Mouse (Mus musculus): ENCODE data around the gene Unc5c. TPM values are rescaled to one million over a fixed set of nuclear protein-coding genes. Genes with fewer than 3 reads are reported as not detected.

Unc5c gene
- polyA plus RNA-seq, 1 experiment = 6.0 TPM

GRCm38 (mm10) chr3:141593249-141593648 lies 128.2 kb downstream of the Unc5c start:
- Histone ChIP-seq H3ac (ENCODE audit: control insufficient read depth, insufficient read length, low read depth) (no peak overlapping the region), H3K36me3 (ENCODE audit: control insufficient read depth, insufficient read depth) (no peaks in the 10 kb centered on the region), H3K27me3 (ENCODE audit: control insufficient read depth, insufficient read depth, insufficient read length) (no peaks in the 10 kb centered on the region), H3K79me3 (ENCODE audit: low read depth) (no peaks in the 10 kb centered on the region), H3K79me2 (ENCODE audit: control insufficient read depth, insufficient read depth) (no peaks in the 10 kb centered on the region), H3K4me3 (ENCODE audit: insufficient read depth, poor library complexity, severe bottlenecking) (no peak overlapping the region)
- no peak for TF ChIP-seq CTCF (IDR thresholded peaks at IDR 0.05; ENCODE audit: control insufficient read depth, insufficient read depth, insufficient read length)
- TF ChIP-seq CEBPB (IDR thresholded peaks at IDR 0.05; ENCODE audit: low read depth) = no peak
- TF ChIP-seq MYOD1 (IDR thresholded peaks at IDR 0.05; ENCODE audit: control insufficient read depth, insufficient read length, low read depth) = no peak
- no peak for TF ChIP-seq USF1 (IDR thresholded peaks at IDR 0.05; ENCODE audit: low read depth)
- TF ChIP-seq FOSL1 (IDR thresholded peaks at IDR 0.05; ENCODE audit: insufficient read depth, low read length, poor library complexity, severe bottlenecking) = no peak
- no peak for TF ChIP-seq MYOG (IDR thresholded peaks at IDR 0.05; ENCODE audit: control insufficient read depth, extremely low read depth, insufficient read length)
- no peak for TF ChIP-seq MAX (IDR thresholded peaks at IDR 0.05)

GRCm38 (mm10) chr3:141594120-141594519 lies 129.1 kb downstream of the Unc5c start:
- Histone ChIP-seq H3K27me3 (ENCODE audit: control insufficient read depth, insufficient read depth, insufficient read length) (no peaks in the 10 kb centered on the region), H3ac (ENCODE audit: control insufficient read depth, insufficient read length, low read depth) (no peak overlapping the region), H3K36me3 (ENCODE audit: control insufficient read depth, insufficient read depth) (no peaks in the 10 kb centered on the region), H3K79me2 (ENCODE audit: control insufficient read depth, insufficient read depth) (no peaks in the 10 kb centered on the region), H3K79me3 (ENCODE audit: low read depth) (no peaks in the 10 kb centered on the region), H3K4me3 (ENCODE audit: insufficient read depth, poor library complexity, severe bottlenecking) (no peak overlapping the region)
- no peak for TF ChIP-seq CEBPB (IDR thresholded peaks at IDR 0.05; ENCODE audit: low read depth)
- no peak for TF ChIP-seq MYOG (IDR thresholded peaks at IDR 0.05; ENCODE audit: control insufficient read depth, extremely low read depth, insufficient read length)
- TF ChIP-seq USF1 (IDR thresholded peaks at IDR 0.05; ENCODE audit: low read depth) = no peak
- no peak for TF ChIP-seq MAX (IDR thresholded peaks at IDR 0.05)
- TF ChIP-seq CTCF (IDR thresholded peaks at IDR 0.05; ENCODE audit: control insufficient read depth, insufficient read depth, insufficient read length) = no peak
- no peak for TF ChIP-seq MYOD1 (IDR thresholded peaks at IDR 0.05; ENCODE audit: control insufficient read depth, insufficient read length, low read depth)

- no peak for TF ChIP-seq MYOD1 (IDR thresholded peaks at IDR 0.05; ENCODE audit: control insufficient read depth, insufficient read length, low read depth)
- TF ChIP-seq CTCF (IDR thresholded peaks at IDR 0.05; ENCODE audit: control insufficient read depth, insufficient read depth, insufficient read length) = no peak
- no peak for TF ChIP-seq FOSL1 (IDR thresholded peaks at IDR 0.05; ENCODE audit: insufficient read depth, low read length, poor library complexity, severe bottlenecking)
- TF ChIP-seq MAX (IDR thresholded peaks at IDR 0.05) = no peak
- Histone ChIP-seq H3K79me3 (ENCODE audit: low read depth) (no peaks in the 10 kb centered on the region), H3K36me3 (ENCODE audit: control insufficient read depth, insufficient read depth) (no peaks in the 10 kb centered on the region), H3K79me2 (ENCODE audit: control insufficient read depth, insufficient read depth) (no peaks in the 10 kb centered on the region), H3K4me3 (ENCODE audit: insufficient read depth, poor library complexity, severe bottlenecking) (no peak overlapping the region), H3K27me3 (ENCODE audit: control insufficient read depth, insufficient read depth, insufficient read length) (no peaks in the 10 kb centered on the region), H3ac (ENCODE audit: control insufficient read depth, insufficient read length, low read depth) (no peak overlapping the region)
Measured at GRCm38 (mm10) chr3:141595073-141595472, 130.1 kb downstream of the Unc5c start.

GRCm38 (mm10) chr3:141596461-141596860 lies 131.4 kb downstream of the Unc5c start:
- TF ChIP-seq MAX (IDR thresholded peaks at IDR 0.05) (no peak), USF1 (IDR thresholded peaks at IDR 0.05; ENCODE audit: low read depth) (no peak), CEBPB (IDR thresholded peaks at IDR 0.05; ENCODE audit: low read depth) (no peak), FOSL1 (IDR thresholded peaks at IDR 0.05; ENCODE audit: insufficient read depth, low read length, poor library complexity, severe bottlenecking) (no peak), CTCF (IDR thresholded peaks at IDR 0.05; ENCODE audit: control insufficient read depth, insufficient read depth, insufficient read length) (no peak), MYOD1 (IDR thresholded peaks at IDR 0.05; ENCODE audit: control insufficient read depth, insufficient read length, low read depth) (no peak), MYOG (IDR thresholded peaks at IDR 0.05; ENCODE audit: control insufficient read depth, extremely low read depth, insufficient read length) (no peak)
- Histone ChIP-seq H3K36me3 (ENCODE audit: control insufficient read depth, insufficient read depth) (no peaks in the 10 kb centered on the region), H3ac (ENCODE audit: control insufficient read depth, insufficient read length, low read depth) (no peak overlapping the region), H3K4me3 (ENCODE audit: insufficient read depth, poor library complexity, severe bottlenecking) (no peak overlapping the region), H3K79me3 (ENCODE audit: low read depth) (no peaks in the 10 kb centered on the region), H3K79me2 (ENCODE audit: control insufficient read depth, insufficient read depth) (no peaks in the 10 kb centered on the region), H3K27me3 (ENCODE audit: control insufficient read depth, insufficient read depth, insufficient read length) (no peaks in the 10 kb centered on the region)

GRCm38 (mm10) chr3:141596881-141597280 lies 131.9 kb downstream of the Unc5c start:
- no peak overlapping the region for H3K4me3 ChIP-seq (ENCODE audit: insufficient read depth, poor library complexity, severe bottlenecking)
- H3K79me3 ChIP-seq (ENCODE audit: low read depth) = no peaks in the 10 kb centered on the region
- no peaks in the 10 kb centered on the region for H3K79me2 ChIP-seq (ENCODE audit: control insufficient read depth, insufficient read depth)
- H3K27me3 ChIP-seq (ENCODE audit: control insufficient read depth, insufficient read depth, insufficient read length) = no peaks in the 10 kb centered on the region
- TF ChIP-seq MYOD1 (IDR thresholded peaks at IDR 0.05; ENCODE audit: control insufficient read depth, insufficient read length, low read depth) = no peak
- no peak for TF ChIP-seq MAX (IDR thresholded peaks at IDR 0.05)
- TF ChIP-seq FOSL1 (IDR thresholded peaks at IDR 0.05; ENCODE audit: insufficient read depth, low read length, poor library complexity, severe bottlenecking) = no peak
- no peak overlapping the region for H3ac ChIP-seq (ENCODE audit: control insufficient read depth, insufficient read length, low read depth)
- no peaks in the 10 kb centered on the region for H3K36me3 ChIP-seq (ENCODE audit: control insufficient read depth, insufficient read depth)

GRCm38 (mm10) chr3:141597974-141598373 lies 133.0 kb downstream of the Unc5c start:
- H3K36me3 ChIP-seq (ENCODE audit: control insufficient read depth, insufficient read depth) = no peaks in the 10 kb centered on the region
- no peak overlapping the region for H3K4me3 ChIP-seq (ENCODE audit: insufficient read depth, poor library complexity, severe bottlenecking)
- H3K27me3 ChIP-seq (ENCODE audit: control insufficient read depth, insufficient read depth, insufficient read length) = no peaks in the 10 kb centered on the region
- no peaks in the 10 kb centered on the region for H3K79me3 ChIP-seq (ENCODE audit: low read depth)
- no peaks in the 10 kb centered on the region for H3K79me2 ChIP-seq (ENCODE audit: control insufficient read depth, insufficient read depth)
- H3ac ChIP-seq (ENCODE audit: control insufficient read depth, insufficient read length, low read depth) = no peak overlapping the region
- TF ChIP-seq CTCF (IDR thresholded peaks at IDR 0.05; ENCODE audit: control insufficient read depth, insufficient read depth, insufficient read length) = no peak
- no peak for TF ChIP-seq MYOG (IDR thresholded peaks at IDR 0.05; ENCODE audit: control insufficient read depth, extremely low read depth, insufficient read length)

Data from C2C12 (cell line).